ENCODE assay signal across 44 mouse cellular contexts in genomic region chr9:22092746-22093145, GRCm38 (mm10). TPM values are rescaled to one million over a fixed set of nuclear protein-coding genes. Genes with fewer than 3 reads are reported as not detected.
"Had no signal": no experiment of that assay in that cellular context is flagged by ENCODE, and none has a peak within 500 bp of the region (broad histone marks: within the 10 kb centered on the region; RNA-seq: fewer than 3 reads in every experiment).

No protein-coding gene starts in this region.

- H3K4me3 ChIP-seq: heart, embryonic 10.5 days; heart, embryonic 12.5 days; heart, embryonic 13.5 days; heart, embryonic 15.5 days; hindbrain, embryonic 10.5 days; hindbrain, embryonic 12.5 days; hindbrain, embryonic 13.5 days; hindbrain, embryonic 15.5 days; intestine, embryonic 15.5 days; kidney, embryonic 15.5 days; layer of hippocampus, adult 2 months; left cerebral cortex, adult 2 months had no signal

- H3K4me2 ChIP-seq: heart, embryonic 11.5 days; heart, embryonic 12.5 days; heart, embryonic 13.5 days; heart, embryonic 15.5 days; hindbrain, embryonic 12.5 days; hindbrain, embryonic 13.5 days; hindbrain, embryonic 14.5 days; hindbrain, embryonic 15.5 days; intestine, embryonic 15.5 days; kidney, embryonic 15.5 days had no signal

- DNase-seq: heart, postnatal 10 days; heart, postnatal 14 days; heart, postnatal 36 days; heart, postnatal 4 days; kidney, adult 11 months; kidney, adult 18-20 months; kidney, adult 9 months; kidney, postnatal 10 days; kidney, postnatal 14 days; kidney, postnatal 25 days; kidney, postnatal 36 days; kidney, postnatal 4 days; layer of hippocampus, adult 9-11 months; layer of hippocampus, postnatal 36 days had no signal

- H3K27ac ChIP-seq: heart, embryonic 10.5 days; heart, embryonic 13.5 days; heart, embryonic 15.5 days; hindbrain, embryonic 10.5 days; hindbrain, embryonic 12.5 days; hindbrain, embryonic 13.5 days; hindbrain, embryonic 14.5 days; hindbrain, embryonic 15.5 days; hindbrain, postnatal 0 days; intestine, embryonic 15.5 days; kidney, embryonic 15.5 days; kidney, postnatal 0 days; layer of hippocampus, adult 2 months; left cerebral cortex, adult 2 months had no signal

- H3K4me1 ChIP-seq: heart, embryonic 15.5 days; hindbrain, embryonic 12.5 days; hindbrain, embryonic 15.5 days had no signal

- H3K9me3 ChIP-seq: heart, embryonic 12.5 days; heart, embryonic 13.5 days; heart, embryonic 15.5 days; hindbrain, embryonic 10.5 days; hindbrain, embryonic 12.5 days; hindbrain, embryonic 13.5 days; hindbrain, embryonic 15.5 days; intestine, embryonic 15.5 days; kidney, embryonic 15.5 days had no signal

- H3K36me3 ChIP-seq: heart, embryonic 10.5 days; heart, embryonic 12.5 days; heart, embryonic 13.5 days; heart, embryonic 15.5 days; hindbrain, embryonic 10.5 days; hindbrain, embryonic 12.5 days; hindbrain, embryonic 13.5 days; hindbrain, embryonic 15.5 days; intestine, embryonic 15.5 days; kidney, embryonic 15.5 days had no signal

- H3K9ac ChIP-seq: heart, embryonic 12.5 days; heart, embryonic 13.5 days; heart, embryonic 15.5 days; hindbrain, embryonic 12.5 days; hindbrain, embryonic 13.5 days; hindbrain, embryonic 14.5 days; hindbrain, embryonic 15.5 days; intestine, embryonic 15.5 days; kidney, embryonic 15.5 days had no signal

- ATAC-seq: hindbrain, embryonic 16.5 days; hindbrain, postnatal 0 days; inflammation-experienced regulatory T-cells, adult 6 months; intestine, embryonic 15.5 days; intestine, embryonic 16.5 days; intestine, postnatal 0 days had no signal

- H3K27me3 ChIP-seq: heart, embryonic 12.5 days; intestine, embryonic 15.5 days had no signal

RNA-seq across cellular contexts. Expression of gene Cnn1, which starts 6.3 kb away (rescaled TPM):
- total RNA-seq: hematopoietic stem cell, adult 5-6 weeks had no signal

RNA-seq across cellular contexts. Expression of gene Gm49318, which starts 21.7 kb away (rescaled TPM):
- total RNA-seq: heart, postnatal 14 days; heart, postnatal 25 days; heart, postnatal 36 days; hematopoietic stem cell, adult 5-6 weeks; hindbrain, postnatal 0 days; layer of hippocampus, adult 8-10 months had no signal
- polyA plus RNA-seq: heart, embryonic 10.5 days; heart, embryonic 11.5 days; heart, embryonic 12.5 days; heart, embryonic 13.5 days; heart, embryonic 14.5 days; heart, embryonic 15.5 days; heart, embryonic 16.5 days; heart, postnatal 0 days; hindbrain, embryonic 10.5 days; hindbrain, embryonic 12.5 days; hindbrain, embryonic 13.5 days; hindbrain, embryonic 14.5 days; hindbrain, embryonic 15.5 days; hindbrain, embryonic 16.5 days; hindbrain, postnatal 0 days; inflammation-experienced regulatory T-cells, adult 6 months; intestine, embryonic 14.5 days; intestine, embryonic 15.5 days; intestine, embryonic 16.5 days; intestine, postnatal 0 days; kidney, embryonic 14.5 days; kidney, embryonic 15.5 days; kidney, embryonic 16.5 days; kidney, postnatal 0 days; large intestine, adult 2 months had no signal
